Mouse (Mus musculus): ENCODE measurements around the gene Jagn1.

DNA sequence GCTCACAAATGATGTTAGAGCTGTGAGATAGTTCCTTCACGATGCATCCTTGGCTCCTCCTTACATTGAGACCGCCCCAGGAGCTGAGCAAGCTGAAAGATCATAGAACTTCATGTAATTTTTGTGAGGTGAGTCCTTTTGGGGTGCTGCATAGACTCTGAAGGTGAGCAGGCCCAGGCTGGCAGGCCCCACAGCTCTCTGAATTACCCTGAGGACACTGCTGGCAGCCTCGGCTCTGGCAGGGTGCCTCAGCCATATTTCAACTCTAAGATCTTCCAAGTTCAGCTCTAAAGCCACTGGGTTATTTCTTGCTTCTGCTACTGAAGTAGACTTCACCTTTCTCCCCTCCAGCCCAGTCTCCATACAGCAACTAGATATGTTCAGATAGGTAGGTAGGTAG is 1.7 kb upstream of the Jagn1 start:
- TF ChIP-seq CTCF (IDR thresholded peaks at IDR 0.05; ENCODE audit: low read depth) (no peak), EP300 (IDR thresholded peaks at IDR 0.05; ENCODE audit: low read depth) (no peak)

All from liver, embryonic 14.5 days (tissue).